Mouse (Mus musculus) CD4-positive helper T cell, adult 2 months (primary cell): ENCODE results near the gene Cd4.

Source experiments
- DNase-seq: peaks from one replicate; pipeline ENCODE4 v3.0.0-alpha.2; 2012; ENCODE audit warnings: low read depth, missing footprints, low spot score

The Cd4 gene

DNA sequence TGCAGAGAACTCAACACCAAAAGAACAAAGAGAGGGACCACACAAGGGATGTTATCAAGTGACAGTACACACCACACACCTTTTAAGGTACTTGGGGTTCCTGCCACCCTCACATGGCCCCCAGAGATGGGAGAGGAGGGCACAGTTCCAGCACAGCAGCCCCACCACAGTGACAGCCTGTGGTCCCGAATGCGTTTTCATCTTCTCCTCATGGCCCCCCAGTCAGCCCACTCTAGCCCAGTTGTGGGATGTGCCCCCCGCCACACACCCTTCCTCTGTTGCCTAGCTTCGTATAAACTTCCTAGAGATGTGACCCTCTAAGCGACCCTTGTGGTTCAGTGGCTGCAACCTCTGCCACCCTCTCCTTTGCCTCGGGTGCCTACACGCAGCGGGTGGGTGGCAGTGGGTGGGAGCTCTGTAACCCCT lies 2.1 kb downstream of the Cd4 start:
- DNase-seq = peak; percentile 74

DNA sequence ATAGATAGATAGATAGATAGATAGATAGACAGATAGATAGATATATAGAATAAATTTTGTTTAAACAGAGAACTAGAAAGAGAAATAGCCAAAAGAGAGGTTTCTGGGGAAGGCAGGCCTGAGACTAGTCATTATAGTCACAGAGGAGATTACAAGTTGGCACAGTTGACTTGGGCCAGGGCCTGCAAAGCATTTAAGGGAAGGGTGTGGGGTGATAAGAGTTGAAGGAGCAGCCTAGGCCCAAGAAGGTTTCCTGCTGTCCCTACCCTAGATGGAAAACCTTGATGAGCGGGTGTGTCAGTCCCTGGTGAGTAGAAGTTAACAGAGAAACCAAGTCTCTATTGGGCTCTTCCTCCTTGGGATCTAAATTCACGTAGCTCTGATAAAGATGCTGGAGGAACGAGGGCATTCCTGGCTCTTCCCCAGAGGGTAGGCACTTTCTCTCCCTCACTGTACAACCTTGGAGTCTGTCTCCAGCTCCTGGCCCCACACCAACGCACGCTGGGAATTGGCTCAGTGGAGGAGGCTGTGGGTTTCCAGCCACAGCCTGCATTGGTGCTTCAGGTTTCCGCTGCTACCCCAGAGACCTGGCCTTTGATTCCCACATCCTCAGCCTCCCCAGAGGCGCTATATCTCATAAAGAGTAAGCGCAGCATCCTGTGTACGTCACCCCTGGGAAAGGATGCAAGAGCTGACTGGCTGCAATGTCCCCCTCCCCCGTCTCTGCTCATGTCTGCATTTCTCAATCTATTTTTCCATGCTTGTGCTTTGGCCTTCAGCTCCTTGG lies 3.1 kb downstream of the Cd4 start:
- DNase-seq = peak; percentile 93

DNA sequence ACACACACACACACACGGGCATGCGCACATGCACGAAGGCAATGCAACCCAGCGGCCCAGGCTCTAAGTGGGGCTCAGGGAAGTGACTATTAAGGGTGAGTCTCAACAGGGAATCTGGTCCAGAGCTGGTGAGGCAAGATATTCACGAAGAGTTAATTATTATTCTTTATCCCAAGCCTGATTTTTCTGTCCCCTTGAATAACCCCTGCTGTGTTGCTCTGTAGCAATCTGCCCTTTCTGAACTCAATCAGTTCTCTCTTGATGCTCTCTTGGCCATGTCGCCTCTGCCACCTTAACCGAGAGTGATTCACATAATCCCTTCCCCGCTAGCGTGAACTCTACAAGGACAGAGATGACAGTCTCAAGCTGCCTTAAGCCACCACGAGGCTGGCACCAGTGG lies 4.7 kb downstream of the Cd4 start:
- DNase-seq = no peak

DNA sequence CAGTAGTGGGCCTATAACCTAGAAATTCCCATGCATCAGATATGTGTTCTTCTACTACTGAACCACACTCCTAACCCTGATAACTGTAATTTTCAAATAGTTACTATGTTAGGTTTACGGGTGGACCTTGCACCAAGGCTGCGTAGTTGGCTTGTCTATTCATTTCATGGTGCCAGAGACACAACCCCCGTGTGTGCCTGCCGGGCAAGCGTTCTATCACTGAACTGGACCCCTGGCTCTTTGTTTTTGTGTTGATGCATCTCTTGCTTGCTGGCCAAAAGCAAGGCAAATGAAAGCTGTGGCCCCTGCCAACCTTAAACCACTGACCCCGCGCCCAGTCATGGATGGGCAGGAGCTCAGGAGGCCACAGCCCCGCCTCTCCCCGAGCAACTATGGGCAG lies 6.2 kb downstream of the Cd4 start:
- DNase-seq = no peak

DNA sequence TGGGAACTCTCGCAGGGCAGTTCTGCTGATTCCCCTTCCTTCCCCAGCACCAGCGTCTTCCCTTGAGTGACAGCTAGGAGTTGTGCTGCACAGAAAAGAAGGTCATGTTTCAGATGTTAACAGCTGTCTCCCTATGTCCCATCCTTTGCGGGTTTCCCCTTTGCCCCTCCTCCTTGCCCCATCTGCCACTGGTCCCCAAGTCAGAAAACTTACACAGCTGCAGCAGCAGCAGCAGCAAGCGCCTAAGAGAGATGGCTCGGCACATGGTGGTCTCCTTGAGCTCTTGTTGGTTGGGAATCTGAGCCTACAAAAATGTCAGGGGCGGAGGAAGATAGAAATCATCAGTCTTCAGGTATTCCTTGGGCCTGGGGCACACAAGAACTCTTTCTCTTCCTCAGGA lies 8.6 kb downstream of the Cd4 start:
- DNase-seq = no peak

DNA sequence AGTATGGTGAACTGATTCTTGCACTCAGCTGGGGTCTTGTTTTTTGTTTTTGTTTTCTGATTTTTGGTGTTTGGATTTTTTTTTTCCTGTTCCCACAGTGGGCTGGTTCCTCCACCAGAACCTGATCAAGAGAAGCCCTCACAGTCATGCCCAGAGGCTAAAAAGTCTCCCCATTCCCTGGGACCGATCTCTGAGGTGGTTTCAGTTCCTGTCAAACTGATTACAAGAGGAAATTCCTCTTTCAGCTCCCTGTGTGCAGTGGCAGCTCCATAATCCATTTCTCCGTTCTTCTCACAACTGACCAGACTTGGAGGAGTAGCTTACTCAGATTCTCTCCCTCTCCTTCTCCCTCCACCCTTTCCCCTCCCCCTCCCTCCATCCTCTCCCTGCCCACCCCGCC lies 13.7 kb downstream of the Cd4 start:
- DNase-seq = no peak

DNA sequence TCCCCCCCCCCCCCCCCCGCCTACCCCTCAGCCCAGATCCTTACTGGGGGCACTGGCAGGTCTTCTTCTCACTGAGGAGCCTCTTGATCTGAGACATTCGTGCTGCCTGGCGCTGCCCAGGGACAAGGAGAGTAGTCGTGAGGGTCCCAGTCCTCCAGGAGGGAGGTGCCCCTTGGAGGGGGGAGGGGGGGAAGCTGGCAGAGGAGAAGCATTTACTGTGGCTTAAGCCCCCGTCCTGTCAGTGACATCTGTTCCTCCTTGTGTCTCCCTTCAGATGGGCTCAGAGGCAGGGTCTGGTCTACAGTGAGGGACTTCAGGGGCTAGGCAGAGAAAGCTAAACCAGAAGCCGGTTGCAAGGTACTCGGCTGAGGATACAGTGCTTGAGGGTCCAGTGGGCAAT lies 21.5 kb downstream of the Cd4 start:
- no peak for DNase-seq

DNA sequence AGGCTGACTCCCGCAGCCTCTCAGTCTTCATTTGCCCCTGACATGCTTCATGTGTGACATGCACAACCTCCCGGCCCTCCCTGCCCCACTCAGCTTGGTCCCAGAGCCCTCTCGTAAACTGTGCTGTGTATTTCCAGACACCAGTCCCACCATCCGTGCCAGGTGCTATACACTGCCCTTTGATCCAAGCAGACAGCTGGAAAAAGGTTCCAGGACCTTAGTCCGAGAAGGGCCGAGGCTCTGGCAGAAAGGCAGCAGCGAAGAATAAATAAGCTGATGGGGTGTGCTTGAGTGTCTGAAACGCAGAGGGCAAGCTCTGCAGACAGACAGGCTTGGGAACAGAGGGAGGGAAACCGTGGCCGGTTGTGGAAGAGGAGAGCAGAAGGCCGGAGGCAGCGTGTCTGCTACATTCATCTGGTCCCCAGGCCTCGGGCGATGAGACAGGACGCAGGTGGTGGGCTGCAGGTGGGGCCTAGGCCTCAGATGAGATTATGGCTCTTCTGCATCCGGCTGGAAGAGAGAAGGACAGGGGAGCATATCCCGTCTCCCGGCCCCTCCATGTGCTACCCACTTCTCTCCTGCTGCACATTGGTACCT lies 22.2 kb downstream of the Cd4 start:
- DNase-seq = no peak

DNA sequence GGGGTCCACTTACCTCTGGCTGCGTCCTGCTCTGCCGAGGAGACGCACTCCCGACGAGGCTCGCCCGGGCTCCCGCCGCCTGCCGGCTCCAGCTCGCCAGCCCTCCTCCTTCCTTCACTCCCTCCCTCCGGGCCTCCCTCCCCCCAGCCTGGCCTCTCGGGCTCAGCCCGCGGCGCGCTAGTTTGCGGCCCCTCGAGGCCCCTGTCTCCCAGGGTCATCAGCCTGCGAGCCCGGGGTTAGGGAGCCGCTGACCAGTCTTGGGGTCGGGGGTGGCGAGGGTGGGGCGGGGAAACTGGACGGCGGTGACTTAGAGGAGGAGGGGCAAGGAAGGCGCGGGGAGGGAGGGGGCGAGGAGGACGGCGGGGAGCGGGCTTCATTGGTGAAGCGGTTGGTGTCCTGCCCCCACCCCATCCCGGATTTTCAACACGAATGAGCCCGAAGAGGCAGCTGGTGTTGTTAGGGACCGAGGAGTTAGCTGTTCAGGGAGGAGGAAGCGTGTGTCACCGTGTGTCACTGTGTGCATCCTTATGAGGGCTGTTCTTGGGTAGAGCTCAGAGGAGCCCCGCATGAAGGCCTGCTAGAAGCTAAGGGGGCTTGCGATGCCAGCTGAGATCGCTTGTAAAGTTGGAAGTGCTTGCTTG lies 24.2 kb downstream of the Cd4 start, which contains the start of gene Gpr162:
Gene Gpr162, minus strand, starts transcription at position 326 of the 641 bp plus-strand sequence.
- DNase-seq = peak; percentile 66

DNA sequence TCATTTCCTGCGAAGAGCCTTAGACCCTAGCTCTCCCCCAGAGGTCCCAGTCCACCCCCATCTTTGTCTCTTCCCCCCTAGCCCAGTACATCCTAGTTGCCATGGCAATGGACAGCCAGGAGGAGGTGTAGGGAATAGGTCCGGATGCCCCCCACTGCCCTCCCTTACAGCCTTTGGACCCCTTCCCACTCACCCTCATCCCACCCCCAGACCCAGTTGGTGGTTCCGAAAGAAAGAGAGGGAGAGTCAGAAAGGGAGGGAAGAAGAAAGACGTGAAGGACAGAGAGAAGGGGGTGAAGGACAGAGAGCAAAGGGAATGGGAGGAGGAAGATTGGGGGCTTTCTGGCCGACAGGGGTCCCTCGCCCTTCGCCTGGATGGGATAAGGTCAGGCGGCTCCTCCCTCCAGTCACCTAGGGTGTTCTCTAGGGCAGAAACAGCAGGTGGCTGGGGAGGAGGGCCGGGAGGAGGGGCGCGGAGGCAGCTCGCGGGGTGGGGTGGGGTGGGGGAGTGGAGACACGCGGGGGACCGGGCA lies 24.8 kb downstream of the Cd4 start:
- peak; percentile 39 for DNase-seq

DNA sequence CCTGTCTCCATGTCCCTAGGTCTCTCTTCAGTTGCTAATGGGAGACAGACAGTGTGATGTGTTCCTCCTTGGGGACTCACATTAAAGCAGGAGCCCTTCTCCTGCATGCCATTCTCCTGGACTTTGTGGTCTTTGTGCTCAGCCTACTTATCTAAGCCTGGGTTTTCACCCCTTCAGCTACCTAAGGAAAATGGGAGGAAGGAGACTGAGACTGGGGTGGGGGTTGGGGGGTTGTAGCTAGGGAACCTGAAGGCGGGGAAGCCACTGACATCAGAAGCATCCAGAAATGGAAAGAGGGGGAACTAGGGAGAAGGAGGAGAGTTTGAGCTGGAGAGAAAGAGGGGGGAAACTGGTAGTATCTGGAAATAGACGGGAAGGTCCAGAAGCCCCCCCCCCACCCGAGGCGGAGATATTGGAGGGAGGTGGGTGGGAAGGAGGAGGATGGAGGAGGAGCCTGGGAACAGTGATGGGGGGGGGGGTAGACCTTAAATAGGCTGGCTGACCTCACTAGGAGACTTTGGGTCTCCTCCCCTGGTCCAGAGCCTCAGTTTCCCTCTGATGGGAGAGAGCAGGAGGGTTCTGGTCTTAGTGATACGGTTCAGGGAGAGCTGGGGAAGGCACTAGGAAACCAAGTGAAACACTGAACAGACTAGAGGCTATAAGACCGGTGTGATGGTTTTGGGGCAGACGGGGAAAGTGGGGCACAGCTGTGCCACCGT lies 25.5 kb downstream of the Cd4 start:
- DNase-seq = no peak

DNA sequence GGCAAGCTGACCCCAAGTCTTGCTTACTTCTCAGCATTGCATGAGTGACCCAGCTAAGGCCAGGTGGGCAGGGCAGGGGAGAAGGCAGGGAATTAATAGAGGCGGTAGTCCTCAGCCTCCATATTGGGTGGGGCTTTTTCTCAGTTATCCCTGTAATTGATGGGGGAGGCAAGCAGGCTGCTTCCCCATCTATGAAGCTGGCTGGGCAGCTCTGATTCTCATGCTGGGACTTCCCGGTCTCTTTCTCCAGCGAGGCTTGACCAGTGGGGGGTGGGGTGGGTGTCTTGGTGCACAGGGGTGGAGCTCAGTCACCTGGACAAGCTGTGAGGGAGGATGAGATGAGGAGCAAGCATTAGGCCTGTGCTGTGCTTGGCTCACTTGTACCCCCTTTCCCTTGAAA lies 26.2 kb downstream of the Cd4 start:
- no peak for DNase-seq

DNA sequence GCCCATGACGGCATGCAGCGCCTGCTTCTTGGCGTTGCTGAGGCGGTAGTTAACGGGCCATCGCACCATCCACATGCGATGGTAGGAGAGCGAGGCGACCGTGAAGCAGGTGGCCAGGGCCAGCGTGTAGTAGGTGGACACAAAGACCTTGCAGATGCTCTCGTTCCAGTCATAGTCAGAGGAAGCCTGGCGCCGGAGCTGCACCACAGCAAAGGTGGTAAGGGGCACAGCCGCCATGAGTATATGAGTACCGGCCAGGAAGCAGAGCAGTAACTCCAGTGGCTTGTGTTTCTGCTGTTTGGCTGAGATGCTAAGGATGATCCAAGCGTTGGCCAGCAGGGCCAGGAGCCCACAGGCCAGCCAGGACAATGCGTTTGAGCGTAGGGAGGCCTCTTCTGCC lies 26.8 kb downstream of the Cd4 start:
- DNase-seq = no peak

DNA sequence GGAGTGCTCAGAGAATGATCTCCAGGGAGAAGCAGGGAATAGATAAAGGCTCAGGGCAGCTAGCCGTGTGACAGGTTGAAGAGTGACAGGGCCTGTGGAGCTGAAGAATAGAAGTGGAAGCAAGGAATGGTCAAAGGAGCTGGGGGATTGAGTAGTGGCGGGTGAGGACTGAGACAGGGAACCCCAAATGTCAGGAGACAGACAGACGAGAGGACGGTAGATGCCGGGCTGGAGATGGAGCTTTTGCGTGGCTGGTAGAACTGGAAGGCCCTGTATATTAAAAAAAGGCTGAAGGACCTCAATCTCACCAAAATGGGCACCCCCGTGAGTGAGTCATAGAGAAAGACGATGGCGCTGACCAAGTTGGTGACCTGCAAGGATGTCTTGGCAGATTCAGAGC lies 27.5 kb downstream of the Cd4 start:
- DNase-seq = no peak

DNA sequence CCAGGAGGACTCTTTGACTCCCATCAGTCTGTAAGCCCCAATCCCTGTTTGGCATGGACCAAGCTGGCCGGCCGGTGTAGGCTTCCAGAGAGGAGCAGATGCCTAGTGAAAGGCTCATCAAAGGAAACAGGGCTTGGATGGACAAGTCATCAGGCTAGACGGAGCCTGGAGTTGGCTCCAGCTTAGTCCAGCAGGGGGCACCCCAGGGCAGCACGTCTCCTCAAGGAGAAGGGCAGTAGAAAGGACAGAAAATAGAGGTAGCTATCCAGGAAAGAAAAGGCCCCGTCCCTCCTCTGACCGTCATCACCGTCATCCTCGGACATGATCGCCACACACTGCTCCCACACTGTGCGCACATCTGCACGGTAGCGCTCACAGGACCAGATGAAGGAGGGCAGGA lies 28.3 kb downstream of the Cd4 start:
- peak; percentile 79 for DNase-seq

DNA sequence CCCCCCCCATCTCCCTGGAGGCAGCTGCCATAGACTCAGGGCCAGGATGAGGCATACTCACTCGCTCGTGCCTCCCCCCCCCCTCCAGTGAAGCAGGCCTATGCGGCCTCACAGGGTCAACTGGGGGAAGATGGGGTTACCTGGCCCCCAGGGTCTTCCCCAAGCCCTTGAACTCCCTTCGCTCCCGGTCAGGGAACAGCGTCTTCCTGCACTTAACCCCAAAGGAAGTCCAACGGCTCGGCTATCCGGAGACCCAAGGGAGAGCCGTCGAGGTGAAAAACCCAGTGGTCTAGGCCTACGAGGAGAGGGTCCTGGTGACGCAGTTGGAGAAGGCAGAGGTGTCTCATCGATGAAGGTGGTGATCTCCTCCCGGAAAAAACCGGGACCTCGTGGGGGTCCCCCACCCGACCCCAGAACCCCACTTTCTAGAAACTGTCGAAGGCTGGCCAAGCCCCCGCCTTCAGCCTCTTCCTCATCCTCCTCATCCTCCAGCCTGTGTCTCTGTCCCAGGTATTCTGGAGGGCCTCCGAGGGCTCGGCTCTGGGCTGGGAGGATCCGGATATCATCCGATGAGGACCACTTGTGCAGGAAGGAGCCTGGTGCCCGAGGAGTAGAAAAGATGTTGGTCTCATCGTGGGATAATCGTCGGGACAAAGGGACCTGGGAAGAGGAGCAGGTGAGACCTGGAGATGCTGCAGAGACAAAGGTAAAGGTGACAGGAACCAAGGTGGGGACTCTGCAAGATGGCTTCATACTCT lies 29.3 kb downstream of the Cd4 start:
- DNase-seq = no peak

DNA sequence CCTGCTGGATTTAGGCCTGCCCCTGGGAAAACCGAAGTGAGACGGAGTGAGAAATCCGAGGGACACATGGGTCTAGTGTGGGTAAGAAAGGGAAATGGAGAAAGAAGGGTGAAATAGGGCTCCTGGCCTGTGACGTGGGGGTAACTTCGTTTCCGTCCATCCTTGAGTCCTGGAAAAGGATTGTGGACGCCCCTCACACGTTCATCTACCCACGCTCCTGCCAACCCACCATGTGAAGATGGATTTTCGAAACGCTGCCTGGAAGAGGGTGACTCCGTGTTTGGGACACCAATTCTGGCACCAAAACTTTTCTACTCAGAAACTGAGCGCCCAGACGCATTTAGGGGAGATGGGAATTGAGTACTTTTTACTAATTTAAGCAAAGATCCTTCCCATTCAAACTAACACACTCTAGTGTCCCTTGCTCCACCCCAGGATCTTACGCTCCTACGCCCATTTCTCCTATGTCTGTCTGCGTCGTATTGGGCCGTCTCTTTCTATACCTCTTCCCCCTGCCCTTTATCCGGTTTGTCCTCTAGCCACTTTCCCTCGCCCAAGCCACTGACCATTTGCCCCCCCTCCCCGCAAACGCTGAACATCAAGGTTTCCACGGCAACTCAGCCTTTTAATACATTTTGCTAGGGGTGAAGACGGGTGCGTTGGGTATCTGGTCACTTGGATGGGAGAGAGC lies 30.0 kb downstream of the Cd4 start:
- DNase-seq = no peak

DNA sequence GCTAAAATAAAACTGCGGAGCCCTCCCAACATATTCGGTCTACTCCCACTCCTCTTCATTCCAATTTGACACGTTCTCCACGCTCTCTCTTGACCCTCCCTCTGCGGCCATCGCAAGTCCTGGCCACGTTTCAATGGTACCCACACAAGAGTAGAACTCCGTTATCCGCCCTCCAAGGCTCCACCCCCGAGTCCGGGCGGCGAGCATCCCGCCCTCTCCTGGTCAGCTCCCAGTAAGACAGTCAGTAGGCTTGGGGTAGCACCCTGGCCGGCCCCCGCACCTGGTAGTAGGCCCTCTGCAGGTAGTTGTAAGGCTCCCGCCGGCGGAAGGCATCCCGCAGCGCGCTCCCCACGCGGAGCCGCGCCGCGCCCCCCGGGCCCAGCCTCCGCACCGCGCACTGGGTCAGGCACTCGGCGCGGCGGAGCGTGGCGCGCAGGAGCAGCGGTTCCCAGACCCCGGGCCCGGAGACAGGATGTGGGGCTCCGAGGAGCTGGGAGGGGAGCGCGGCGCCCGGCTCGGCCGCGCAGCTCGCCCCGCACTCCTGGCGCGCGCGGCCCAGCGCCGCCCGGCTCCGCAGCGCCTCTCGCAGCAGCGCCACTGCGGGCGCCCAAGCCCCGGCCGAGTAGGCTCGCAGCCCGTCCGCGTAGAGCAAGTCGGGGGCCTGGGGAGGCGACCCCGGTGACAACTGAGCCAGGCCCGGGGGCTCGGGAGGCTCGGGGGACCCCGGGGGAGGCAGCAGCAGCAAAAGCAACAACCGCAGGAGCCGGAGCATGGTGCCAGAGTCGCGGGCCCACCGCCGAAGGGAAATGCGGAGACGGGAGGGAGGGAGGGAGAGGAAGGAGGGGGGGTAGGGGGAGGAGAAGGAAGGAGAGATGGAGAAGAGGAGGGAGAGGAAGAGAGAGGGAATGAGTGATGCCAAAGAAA lies 30.8 kb downstream of the Cd4 start, which contains the start of gene P3h3:
Gene P3h3, minus strand, starts transcription at position 837 of the 924 bp plus-strand sequence.
- DNase-seq = peak; percentile 81

DNA sequence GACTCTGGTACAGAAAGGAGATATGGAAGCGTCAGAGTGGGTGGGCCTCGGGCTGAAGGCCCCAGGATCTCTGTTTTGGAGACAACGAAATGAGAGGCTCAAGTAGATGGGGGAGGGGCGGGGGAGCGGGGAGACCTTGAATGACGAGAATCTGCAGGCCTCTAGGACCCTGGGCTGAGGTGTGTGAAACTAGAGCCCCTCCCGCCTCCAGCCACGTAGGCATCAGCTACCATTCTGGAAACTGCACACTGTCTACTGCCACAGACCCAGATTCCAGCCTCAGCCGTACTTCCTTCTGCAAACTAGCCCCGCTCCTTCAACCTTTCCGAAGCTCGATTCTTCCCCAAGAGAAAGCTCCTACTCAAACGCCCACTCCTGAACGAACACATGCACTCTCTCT lies 31.7 kb downstream of the Cd4 start:
- no peak for DNase-seq
